Mouse (Mus musculus): Measurements from ENCODE around the gene Exoc5. TPM values are rescaled to one million over a fixed set of nuclear protein-coding genes. Genes with fewer than 3 reads are reported as not detected.

Gene Exoc5
- polyA plus RNA-seq, 1 experiment from 2014 or later, result 12.6 TPM

DNA sequence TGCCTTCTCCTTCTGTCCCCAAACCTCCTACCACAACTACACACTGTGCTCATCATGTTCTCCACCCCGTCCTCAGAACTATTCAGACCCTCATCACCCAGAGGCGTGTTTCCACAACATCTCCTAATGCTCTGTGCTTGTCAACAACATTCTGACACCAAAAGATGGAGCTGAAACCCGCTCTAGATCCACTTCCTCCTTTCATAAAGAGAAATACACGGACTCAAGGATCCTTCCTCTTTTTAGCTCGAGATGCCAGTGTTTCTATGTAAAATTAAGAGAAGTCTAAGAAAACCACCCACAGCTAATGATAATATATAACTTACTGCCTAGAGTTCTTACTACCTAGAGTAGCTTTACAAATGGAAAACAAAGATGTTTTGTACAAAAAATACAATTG is 46.7 kb downstream of the Exoc5 start:
- no peak for TF ChIP-seq CTCF (IDR thresholded peaks at IDR 0.05; ENCODE audit: low read depth)
- no peak for TF ChIP-seq EP300 (IDR thresholded peaks at IDR 0.05; ENCODE audit: low read depth)
- WGBS (ENCODE audit: insufficient replicate concordance), result 53% methylated on average over 5 of the region's 5 CpGs
- no peaks in the 10 kb centered on the region for H3K9me3 ChIP-seq (ENCODE audit: low read length)
- ATAC-seq (no peak), DNase-seq (no peak)
- no peak overlapping the region for H3K27ac ChIP-seq (ENCODE audit: low read depth)
- H3K36me3 ChIP-seq (replicated peaks; ENCODE audit: insufficient read depth, low read length), result peaks cover 20% of the 10 kb centered on the region; the same call in 1 of the 2 replicates
- H3K4me2 ChIP-seq (ENCODE audit: low read depth, low read length), result no peak overlapping the region
- H3K9ac ChIP-seq (replicated peaks), result no peak overlapping the region
- no peaks in the 10 kb centered on the region for H3K27me3 ChIP-seq (ENCODE audit: insufficient read depth, low read length)
- no peak overlapping the region for H3K4me3 ChIP-seq (ENCODE audit: low read depth, low read length)
- H3K4me1 ChIP-seq (ENCODE audit: insufficient read depth), result no peaks in the 10 kb centered on the region

DNA sequence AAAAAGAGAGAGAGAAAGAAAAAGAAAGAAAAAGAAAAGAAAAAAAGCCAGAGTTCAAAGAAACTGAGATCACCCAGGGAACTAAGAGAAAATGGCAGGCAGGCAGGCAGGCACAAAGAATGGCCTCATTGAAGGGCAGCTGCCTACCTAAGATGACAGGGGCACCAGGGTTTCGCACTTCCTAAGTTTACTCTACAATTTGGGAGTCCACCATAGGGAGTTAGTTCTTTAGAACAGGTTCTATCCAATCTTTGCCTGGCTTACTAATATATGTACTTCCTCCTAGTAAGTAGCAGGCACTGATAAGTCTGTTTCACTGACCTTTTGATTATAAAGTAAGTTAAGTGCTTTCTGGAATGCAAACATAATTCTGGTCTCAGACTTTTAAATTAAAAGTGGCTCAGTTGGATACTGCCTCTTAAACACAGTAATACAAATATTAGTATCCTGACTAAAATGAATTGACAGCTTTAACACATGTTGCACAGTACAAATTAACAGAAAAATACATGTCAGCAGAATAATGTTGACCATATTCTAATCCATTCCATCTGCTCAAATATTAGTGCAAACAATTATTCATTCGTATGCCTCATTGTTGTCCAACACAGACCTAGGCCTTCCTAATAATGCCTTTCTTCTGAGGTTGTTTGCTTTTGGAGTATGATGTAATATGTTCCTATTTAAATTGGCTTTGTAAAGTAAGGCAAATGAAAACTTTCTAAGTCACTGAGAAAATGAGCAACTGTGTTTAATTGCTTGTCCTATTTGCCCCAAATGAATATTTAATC is 57.9 kb downstream of the Exoc5 start:
- no peaks in the 10 kb centered on the region for H3K36me3 ChIP-seq (replicated peaks; ENCODE audit: insufficient read depth, low read length)
- H3K9me3 ChIP-seq (ENCODE audit: low read length), result no peaks in the 10 kb centered on the region
- no peak overlapping the region for H3K9ac ChIP-seq (replicated peaks)
- 78% methylated on average over 2 of the region's 2 CpGs for whole genome bisulfite sequencing (ENCODE audit: insufficient replicate concordance)
- H3K4me1 ChIP-seq (ENCODE audit: insufficient read depth), result no peaks in the 10 kb centered on the region
- H3K4me3 ChIP-seq (ENCODE audit: low read depth, low read length), result no peak overlapping the region
- H3K27ac ChIP-seq (ENCODE audit: low read depth), result no peak overlapping the region
- TF ChIP-seq EP300 (IDR thresholded peaks at IDR 0.05; ENCODE audit: low read depth), result no peak
- no peak for TF ChIP-seq CTCF (IDR thresholded peaks at IDR 0.05; ENCODE audit: low read depth)
- H3K27me3 ChIP-seq (ENCODE audit: insufficient read depth, low read length), result no peaks in the 10 kb centered on the region
- H3K4me2 ChIP-seq (ENCODE audit: low read depth, low read length), result no peak overlapping the region
- no peak for DNase-seq
- no peak for ATAC-seq

DNA sequence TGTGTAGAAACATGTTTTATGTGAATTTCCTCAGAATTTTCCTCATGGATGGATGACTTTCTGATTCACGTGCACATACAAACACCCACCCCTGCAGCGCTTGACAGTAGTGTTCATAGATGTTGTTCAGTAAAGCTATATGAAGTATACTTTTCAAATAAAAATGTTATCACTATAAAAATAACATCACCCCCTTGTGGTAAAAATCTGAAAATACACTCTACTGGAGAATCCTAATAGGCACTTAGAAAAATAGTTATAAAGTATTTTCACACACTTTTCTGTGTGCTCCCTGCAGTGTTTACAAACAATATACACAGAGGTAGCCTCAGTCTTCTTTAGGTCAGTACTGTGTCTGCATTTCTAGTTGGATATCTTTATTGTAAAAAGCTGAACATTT is 58.5 kb downstream of the Exoc5 start:
- H3K9me3 ChIP-seq (ENCODE audit: low read length), result no peaks in the 10 kb centered on the region
- H3K36me3 ChIP-seq (replicated peaks; ENCODE audit: insufficient read depth, low read length), result no peaks in the 10 kb centered on the region
- H3K4me2 ChIP-seq (ENCODE audit: low read depth, low read length), result no peak overlapping the region
- TF ChIP-seq EP300 (IDR thresholded peaks at IDR 0.05; ENCODE audit: low read depth) (no peak), CTCF (IDR thresholded peaks at IDR 0.05; ENCODE audit: low read depth) (no peak)
- H3K9ac ChIP-seq (replicated peaks), result no peak overlapping the region
- no peaks in the 10 kb centered on the region for H3K27me3 ChIP-seq (ENCODE audit: insufficient read depth, low read length)
- DNase-seq (no peak), ATAC-seq (no peak)
- WGBS (ENCODE audit: insufficient replicate concordance), result 80% methylated on average over 2 of the region's 2 CpGs
- no peak overlapping the region for H3K4me3 ChIP-seq (ENCODE audit: low read depth, low read length)
- H3K27ac ChIP-seq (ENCODE audit: low read depth), result no peak overlapping the region
- H3K4me1 ChIP-seq (ENCODE audit: insufficient read depth), result no peaks in the 10 kb centered on the region

DNA sequence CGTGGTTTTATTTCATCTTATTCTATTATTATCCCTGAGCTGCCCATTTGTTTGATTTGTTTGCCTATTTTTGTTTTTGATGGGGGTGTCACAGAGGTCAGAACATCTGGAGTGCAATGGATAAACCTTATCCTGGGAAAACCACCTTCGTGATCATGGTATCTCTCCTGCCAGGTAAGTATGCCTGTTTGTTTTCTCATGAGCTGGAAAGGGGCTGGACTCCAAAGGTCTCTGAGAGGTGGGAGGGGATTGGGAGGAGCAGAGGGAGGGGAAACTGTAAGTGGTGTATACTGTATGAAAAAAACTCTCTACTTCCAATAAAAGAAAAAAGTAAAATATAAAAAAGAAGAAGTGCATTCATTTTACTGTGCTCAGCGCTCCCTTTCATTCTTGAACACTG is 64.8 kb downstream of the Exoc5 start:
- H3K4me2 ChIP-seq (ENCODE audit: low read depth, low read length), result no peak overlapping the region
- H3K9ac ChIP-seq (replicated peaks), result no peak overlapping the region
- TF ChIP-seq CTCF (IDR thresholded peaks at IDR 0.05; ENCODE audit: low read depth) (no peak), EP300 (IDR thresholded peaks at IDR 0.05; ENCODE audit: low read depth) (no peak)
- no peak overlapping the region for H3K27ac ChIP-seq (ENCODE audit: low read depth)
- DNase-seq (no peak), ATAC-seq (no peak)
- no peaks in the 10 kb centered on the region for H3K9me3 ChIP-seq (ENCODE audit: low read length)
- no peaks in the 10 kb centered on the region for H3K36me3 ChIP-seq (replicated peaks; ENCODE audit: insufficient read depth, low read length)
- WGBS (ENCODE audit: insufficient replicate concordance), result 67% methylated on average over 3 of the region's 3 CpGs
- H3K27me3 ChIP-seq (ENCODE audit: insufficient read depth, low read length), result no peaks in the 10 kb centered on the region
- no peak overlapping the region for H3K4me3 ChIP-seq (ENCODE audit: low read depth, low read length)
- H3K4me1 ChIP-seq (ENCODE audit: insufficient read depth), result no peaks in the 10 kb centered on the region

DNA sequence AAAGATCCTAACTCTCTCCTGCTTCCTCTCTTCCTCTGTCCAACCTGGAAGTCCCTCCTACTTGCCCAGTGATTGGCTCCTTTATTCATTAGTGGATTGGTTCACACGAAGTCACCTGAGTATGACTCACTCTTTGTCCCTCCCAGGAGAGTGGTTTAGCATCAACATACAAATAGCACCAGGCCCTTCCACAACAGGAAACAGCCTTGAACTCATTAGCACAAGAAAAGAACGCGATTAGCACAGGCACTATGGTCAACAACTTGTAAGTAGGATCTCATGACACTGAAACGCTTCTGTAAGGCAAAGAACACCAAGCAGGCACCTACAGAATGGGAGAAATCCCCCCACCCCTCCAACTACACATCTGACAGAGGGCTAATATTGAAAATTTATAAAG is 67.7 kb downstream of the Exoc5 start:
- H3K27ac ChIP-seq (ENCODE audit: low read depth), result no peak overlapping the region
- H3K36me3 ChIP-seq (replicated peaks; ENCODE audit: insufficient read depth, low read length), result no peaks in the 10 kb centered on the region
- H3K4me2 ChIP-seq (ENCODE audit: low read depth, low read length), result no peak overlapping the region
- TF ChIP-seq EP300 (IDR thresholded peaks at IDR 0.05; ENCODE audit: low read depth) (no peak), CTCF (IDR thresholded peaks at IDR 0.05; ENCODE audit: low read depth) (no peak)
- no peaks in the 10 kb centered on the region for H3K4me1 ChIP-seq (ENCODE audit: insufficient read depth)
- H3K27me3 ChIP-seq (ENCODE audit: insufficient read depth, low read length), result no peaks in the 10 kb centered on the region
- H3K9ac ChIP-seq (replicated peaks), result no peak overlapping the region
- 42% methylated on average over 4 of the region's 4 CpGs for WGBS (ENCODE audit: insufficient replicate concordance)
- ATAC-seq (no peak), DNase-seq (no peak)
- H3K4me3 ChIP-seq (ENCODE audit: low read depth, low read length), result no peak overlapping the region
- H3K9me3 ChIP-seq (ENCODE audit: low read length), result no peaks in the 10 kb centered on the region

DNA sequence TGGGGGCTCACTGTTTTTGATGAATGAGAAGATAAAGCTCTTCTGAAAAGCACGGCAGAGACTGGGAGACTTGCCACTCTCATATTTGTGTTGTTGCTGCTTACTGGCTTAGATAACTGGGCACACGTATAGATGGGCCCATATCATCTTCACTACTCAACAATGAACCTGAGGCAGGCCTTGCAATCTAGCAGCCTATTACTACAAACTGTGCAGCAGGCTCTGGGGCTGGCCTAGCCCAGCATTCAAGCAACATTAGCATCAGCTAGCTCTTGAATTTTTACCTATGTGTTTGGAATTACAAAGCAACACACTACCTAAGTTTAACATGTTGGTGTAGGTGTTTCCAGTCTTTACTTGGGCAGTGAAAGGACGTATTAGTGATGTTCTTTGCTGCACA is 72.6 kb downstream of the Exoc5 start:
- no peak overlapping the region for H3K9ac ChIP-seq (replicated peaks)
- H3K4me2 ChIP-seq (ENCODE audit: low read depth, low read length), result no peak overlapping the region
- H3K27ac ChIP-seq (ENCODE audit: low read depth), result no peak overlapping the region
- WGBS (ENCODE audit: insufficient replicate concordance), result 78% methylated on average over 3 of the region's 3 CpGs
- no peak overlapping the region for H3K4me3 ChIP-seq (ENCODE audit: low read depth, low read length)
- no peaks in the 10 kb centered on the region for H3K27me3 ChIP-seq (ENCODE audit: insufficient read depth, low read length)
- DNase-seq (no peak), ATAC-seq (no peak)
- H3K36me3 ChIP-seq (replicated peaks; ENCODE audit: insufficient read depth, low read length), result no peaks in the 10 kb centered on the region
- no peaks in the 10 kb centered on the region for H3K4me1 ChIP-seq (ENCODE audit: insufficient read depth)
- TF ChIP-seq EP300 (IDR thresholded peaks at IDR 0.05; ENCODE audit: low read depth) (no peak), CTCF (IDR thresholded peaks at IDR 0.05; ENCODE audit: low read depth) (no peak)
- no peaks in the 10 kb centered on the region for H3K9me3 ChIP-seq (ENCODE audit: low read length)
